Mouse (Mus musculus) layer of hippocampus, adult 9-10 months (tissue): ENCODE measurements around the gene Unc5a.

Experiments used
- DNase-seq: peaks from one replicate; pipeline ENCODE4 v3.0.0; 2022; ENCODE audit warnings: low spot score

Unc5a gene

DNA sequence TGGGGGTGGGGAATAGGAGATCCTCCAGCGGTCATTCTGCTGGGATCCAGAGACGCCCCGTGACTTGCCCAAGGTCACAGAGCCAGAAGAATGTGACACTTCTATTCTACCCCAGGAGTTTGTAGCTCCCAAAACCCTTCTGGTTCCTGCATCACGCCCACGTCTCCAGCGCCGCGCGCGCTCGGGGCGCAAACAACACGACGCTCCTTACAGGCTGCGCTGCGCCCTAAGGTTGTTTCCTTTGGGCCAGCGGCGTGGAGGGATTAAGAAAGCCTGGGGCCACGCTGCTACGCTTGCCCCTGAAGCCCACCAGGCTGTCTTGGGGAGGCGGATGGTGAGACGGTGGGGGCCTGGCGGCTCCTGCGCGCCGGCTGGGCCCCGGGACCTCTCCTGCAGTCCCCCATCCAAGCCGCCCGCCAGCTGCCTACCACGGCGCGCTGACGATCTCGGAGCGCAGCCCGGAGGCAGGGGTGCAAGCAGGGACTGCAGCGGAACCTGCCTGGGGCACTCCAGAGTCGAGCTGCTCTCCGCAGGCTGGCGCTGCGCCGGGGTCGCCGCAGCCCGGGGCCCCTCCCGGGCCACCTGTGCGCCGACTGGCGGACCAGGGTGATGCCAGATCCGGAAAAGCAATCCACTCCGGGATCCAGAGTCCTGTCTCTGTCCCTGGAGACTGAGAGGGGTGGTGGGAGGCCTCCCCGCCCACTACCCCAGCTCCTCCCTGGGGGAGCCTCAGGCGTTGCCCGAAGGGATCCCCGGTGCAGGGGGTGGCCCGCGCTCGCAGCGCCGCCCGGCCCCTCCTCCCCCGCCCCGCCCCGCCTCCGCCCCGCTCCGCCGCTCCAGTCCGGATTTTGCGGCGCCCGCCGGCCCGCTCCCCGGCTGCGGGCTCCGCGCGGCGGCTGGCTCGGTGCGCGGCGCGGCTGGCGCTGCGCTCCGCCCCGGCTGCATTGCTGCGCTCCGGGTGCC is at the start of gene Unc5a:
Unc5a (plus strand) TSS at position 881 of the 963 bp plus-strand sequence.
- no peak for DNase-seq

DNA sequence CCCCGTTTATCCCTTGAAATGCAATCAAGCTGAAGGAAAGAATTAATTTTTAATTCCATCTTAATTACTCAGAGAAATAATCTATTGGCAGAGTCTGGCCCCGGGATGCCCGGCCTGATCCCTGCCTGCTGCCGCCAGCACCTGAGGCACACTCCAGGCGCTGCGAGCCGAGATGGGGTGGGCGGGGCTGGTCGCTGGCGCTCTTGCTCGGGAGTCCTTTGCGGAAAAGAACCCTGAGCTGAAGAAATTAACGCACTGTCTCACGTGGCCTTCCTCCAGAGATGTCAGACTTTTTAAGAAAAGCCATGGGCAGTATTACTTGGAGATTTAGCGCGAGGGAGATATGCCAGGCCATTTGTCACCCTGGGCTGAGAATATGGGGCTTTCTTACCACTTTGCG is 37.2 kb upstream of the Unc5a start:
- no peak for DNase-seq

DNA sequence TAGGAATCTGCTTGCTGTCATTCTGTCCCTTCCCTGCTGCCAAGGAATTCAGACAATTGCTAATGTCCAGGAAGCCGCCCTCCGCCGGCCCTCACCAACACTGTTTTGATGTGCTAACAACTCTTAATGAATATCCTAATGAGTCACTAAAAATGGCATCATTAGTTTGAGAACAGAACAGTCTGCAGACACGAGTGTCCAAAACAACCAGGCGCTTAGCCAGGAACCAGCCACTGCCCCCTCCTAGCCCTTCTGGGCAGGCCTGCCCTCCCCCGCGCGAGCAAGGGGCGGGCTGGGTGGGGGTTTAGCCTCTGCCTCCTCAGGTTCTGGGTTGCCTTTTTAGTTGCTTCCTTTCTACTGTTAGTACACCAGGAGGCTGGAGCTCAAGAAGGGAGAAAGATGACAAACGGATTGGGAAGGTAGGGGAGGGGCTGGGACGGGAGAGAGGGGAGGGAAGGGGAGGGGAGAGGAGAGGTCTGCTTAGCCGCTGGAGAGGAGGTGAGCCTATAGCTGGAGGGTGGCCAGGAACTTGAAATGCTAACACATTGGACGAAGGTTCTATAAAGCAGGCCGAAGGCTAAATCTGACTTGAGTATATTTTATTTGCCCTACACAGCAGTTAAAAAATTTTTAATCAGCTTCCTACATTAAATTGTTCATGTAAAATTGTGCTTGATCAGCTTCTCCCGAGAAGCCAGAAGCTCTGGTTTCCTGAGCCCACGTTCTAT is 36.2 kb upstream of the Unc5a start:
- no peak for DNase-seq

DNA sequence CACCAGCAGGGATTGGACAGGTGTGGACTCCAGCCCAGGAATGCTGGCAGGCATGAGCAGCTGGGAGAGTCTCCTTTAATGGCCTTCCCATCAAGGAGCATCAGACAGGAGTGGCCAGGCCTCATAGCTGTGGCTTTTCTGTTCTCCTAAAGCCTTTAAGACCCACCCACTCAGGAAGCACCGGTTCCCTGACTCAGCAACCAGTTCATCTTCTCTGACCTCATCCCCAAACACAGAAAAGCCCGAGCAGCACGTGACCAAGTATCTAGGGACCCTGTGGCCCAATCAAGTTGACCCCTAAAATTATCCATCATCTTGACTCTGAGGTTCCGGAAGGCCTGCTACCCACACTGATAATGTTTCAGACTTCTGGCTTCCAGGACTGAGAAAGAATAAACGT is 32.6 kb upstream of the Unc5a start:
- DNase-seq, result no peak

DNA sequence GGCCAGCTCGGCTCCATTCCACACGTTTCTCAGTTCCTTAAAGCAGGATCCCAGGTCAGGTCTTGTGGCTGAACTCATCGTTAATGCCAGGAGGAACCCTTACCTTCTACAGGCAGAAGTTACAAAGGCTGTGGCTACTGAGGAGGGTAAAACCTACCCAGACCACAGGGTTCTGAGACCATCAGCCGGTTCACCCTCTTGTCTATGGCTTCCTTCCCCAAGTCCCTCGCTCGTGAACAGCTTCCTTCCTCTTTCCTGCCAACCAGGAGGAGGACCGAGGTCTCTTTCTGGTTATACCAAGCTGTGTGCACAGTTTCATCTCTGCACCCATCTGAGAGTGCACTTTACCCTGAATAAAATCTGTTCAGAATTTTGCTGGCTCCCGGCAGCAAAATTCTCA is 30.3 kb upstream of the Unc5a start:
- no peak for DNase-seq

DNA sequence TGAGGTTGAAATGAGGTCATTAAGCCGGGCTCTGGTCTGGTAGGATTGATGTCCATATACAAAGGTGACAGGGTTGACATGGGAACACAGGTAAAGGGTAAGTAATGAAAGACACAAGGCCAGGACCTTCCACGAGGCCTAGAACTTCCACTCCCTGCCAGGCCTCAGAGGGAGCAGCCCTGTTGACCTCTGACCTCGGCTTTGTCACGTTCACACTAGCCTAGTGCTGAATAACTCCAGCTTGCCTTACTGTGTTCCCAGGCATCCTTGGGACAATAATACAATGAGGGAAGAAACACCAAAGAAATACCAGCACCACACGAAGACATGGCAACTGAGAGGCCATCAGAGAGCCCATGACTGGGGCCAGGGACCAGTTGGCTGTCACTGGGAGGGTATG is 29.5 kb upstream of the Unc5a start:
- DNase-seq, result no peak

DNA sequence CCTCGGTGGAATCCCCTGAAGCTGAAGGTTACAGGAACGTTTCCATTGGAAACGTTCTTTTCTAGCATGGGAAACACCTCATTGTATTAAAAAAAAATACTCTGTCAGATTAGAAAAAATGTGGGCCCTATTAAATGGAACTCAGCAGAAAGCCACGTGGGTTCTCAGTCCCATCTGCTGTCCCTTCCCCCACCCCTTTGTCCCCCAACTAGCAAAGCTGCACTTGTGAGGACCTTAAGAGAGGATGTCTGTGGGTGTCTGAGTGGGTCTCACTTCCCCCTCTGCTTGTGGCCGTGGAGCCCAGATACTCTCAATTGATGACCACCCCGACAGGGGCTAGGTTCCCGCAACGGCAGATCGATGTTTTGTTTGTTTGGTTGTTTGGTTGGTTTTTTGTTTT is 27.5 kb upstream of the Unc5a start:
- no peak for DNase-seq

DNA sequence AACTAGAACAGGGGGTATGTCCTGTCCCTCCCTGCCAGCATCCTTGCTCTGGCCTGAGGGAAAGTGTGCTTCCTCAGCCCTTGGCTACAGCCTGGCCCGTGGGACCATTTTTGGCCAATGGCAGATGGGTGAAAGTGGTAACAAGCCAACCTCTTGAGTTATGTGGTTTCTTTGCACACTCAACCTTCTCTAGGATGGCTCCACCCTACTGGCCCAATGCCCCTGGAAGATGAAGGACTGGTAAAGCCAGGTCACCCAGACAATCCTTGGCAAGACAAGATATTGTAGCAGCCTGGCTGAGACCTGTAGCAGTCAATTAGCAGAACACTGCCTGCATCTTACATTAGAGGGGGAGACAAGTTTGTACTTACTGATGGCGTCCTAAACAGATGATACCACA is 25.5 kb upstream of the Unc5a start:
- no peak for DNase-seq

DNA sequence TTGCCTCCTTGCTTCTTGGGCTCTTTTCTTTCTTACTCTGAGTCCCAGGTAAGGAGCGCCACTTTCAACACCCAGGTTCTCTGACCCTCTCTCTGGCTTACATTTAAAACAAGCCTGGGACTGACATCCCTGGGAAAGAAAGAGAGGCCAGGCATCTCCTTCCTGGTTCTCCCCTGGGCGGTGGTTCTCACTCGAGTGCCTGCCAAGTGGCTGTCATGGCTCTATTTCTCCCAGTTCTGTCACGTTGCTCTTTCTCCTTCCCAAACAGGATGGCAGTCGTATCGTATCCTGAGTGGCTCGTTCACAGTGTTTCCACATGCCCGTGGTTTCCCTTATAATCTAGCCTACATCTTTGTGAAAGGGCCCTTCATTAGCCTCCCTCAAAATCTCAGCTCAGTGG is 23.7 kb upstream of the Unc5a start:
- no peak for DNase-seq

DNA sequence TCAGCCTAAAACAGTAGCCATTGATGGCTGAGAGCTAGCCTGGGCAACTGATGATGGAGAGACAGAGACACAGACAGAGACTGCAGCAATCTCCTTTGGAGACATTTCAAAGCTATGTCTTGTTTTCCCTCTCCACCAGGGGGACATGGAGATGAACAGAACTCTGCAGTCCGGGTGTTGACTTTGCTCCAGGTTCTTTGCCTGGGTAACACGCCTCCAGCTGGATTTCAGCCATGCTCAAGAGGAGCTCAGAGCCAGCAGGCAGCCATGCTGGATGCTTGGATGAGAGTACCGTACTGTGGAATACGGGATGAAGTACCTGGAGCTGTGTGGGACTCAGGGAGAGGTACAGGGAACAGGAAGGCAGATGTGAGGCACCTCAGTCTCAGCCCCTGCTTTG is 22.6 kb upstream of the Unc5a start:
- no peak for DNase-seq

DNA sequence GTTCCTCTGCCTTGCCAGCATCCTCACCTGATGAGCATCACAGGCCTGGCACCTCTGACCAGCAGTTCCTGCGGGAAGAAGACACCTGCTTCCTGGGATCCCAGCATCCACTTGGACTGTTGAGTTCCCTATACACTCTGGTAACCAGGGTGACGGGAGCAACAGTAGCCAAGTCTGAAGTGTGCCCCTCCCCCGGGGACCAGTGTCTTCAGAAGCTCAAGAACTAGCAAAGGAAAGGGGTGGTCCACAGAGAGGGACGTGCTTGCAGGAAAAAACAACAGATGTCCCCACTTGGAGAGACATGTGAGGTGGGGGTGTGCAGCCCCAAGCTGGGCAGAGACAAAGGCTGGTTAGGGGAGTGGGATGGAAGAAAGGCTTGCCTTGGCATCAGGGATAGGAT is 19.1 kb upstream of the Unc5a start:
- no peak for DNase-seq

DNA sequence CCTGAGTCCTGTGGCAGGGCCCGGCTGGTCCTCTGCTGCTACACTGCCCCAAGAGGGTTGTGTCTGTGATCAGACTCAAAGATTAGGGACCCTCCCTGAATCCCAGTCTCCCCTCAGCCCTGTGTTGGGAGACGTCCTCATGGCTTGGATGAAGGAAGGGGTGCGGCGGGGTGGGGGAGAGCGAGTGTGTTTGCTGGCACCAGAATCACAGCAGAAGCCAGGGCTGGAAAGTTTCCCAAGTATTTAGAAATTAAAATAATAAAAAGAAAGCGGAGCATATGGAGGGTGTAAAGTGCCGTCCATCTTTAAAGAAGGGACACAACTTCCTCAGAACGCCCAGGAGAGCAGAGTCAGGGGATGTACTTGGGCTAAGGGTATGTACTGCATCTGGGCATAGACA is 14.3 kb upstream of the Unc5a start:
- no peak for DNase-seq

DNA sequence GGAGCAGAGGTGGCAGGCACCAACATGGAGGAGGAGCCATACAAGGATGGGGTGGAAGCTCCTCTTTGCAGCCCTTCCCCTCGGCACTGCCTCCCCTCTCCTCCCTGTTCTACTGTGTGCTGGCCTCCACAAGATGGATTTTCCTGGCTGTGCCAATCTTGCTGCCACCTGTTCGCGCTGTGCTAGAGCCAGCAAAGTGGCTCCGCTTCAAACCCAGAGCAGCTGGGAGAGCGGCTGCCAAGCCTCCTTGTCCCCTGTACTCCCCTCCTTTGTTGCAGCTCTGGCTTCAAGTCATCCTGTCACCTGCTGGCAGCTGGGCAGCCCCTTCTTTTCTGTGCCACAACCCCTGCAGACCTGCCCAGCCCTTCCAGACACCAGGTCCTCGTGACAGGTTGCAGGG is 13.0 kb upstream of the Unc5a start:
- no peak for DNase-seq

DNA sequence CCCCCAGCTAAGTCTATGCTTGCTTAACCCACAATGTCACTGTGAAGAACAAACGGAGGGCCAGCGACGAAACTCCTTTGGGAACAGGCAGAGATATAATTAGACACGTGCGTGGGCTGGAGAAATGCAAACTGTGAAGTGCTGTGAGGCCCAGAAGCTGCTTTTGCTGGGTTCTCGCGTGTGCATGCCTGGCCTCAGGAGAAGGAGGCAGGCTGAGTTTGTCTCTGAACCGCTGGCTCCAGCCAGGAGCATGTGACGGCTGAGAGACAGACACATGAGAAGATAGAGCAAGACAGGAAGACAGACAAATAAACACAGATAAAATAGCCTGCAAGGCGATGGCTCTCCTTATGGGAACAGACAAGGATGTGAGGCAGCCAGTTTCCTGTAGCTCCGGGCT is 11.3 kb upstream of the Unc5a start:
- no peak for DNase-seq

DNA sequence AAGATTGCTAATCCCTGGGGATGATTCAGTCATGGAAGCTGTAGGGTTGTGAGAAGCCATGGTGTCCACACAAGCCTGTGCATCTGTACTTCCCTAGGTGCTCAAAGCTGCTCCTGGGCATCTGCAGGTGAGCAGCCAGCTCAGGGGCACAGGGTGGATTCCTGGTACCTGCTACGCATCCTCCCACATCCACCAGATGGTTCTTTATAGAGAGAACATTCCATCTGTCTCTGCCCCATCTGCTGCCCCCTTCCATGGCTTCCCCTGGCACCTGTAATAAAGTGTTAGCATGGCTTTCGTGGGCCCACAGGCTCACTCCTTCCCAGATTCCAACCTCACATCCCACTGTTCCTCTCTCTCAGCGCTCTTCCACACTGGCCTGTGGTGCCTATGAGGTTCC is 10.7 kb upstream of the Unc5a start:
- DNase-seq, result no peak

DNA sequence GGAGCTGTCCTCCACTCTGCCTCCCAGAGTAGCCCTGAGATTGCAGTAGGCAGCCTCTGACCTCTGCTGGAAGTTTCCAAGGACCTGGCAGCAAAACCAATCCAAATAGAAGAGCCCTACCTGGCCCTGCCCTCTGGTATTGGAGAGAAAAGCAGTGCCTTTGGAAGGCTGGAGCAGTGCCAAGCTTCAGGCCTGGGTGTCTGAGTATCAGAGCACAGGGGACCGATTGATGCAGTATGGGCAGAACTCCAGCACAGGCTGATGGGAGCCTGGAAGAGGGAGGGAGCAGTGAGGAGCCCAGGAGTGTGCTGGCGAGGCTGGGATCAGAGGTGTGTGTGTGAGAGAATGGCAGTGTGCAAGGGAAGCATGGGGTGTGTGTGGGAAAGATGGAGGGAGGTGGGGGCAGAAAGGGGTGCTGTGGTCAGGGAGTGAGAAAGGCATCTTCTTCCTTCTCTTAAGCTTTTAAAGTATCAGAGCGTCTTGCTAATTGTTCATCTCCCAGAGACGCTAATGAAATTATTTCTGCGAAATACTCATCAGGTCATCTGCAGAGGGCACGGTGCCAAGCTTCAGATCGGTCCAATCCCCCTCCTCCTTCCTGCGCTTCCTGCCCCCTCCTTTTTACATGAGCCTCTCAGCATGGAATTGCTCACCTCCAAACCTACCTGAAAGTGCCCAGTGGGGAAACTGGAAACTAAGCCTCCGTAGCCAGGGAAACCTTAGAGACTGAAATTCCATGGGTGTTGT is 4.6 kb upstream of the Unc5a start:
- no peak for DNase-seq

DNA sequence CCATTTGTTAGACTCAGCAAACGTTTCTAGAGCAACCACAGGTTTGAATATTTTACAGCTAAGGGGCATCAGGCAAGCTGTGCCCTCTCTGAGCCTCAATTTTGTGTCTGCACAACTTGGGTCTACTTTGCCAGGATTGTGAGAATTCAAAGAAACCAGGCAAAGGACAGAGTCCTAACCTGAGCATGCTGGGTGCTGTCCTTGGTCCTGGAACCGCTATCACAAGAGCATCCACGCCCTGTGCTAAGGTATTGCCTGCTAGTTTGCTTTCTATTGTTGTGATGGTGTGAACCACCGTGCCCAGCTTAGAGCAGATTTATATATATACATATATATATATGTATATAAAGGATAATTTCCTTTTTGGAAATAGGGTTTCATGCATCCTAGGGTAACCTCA is 3.9 kb upstream of the Unc5a start:
- no peak for DNase-seq

DNA sequence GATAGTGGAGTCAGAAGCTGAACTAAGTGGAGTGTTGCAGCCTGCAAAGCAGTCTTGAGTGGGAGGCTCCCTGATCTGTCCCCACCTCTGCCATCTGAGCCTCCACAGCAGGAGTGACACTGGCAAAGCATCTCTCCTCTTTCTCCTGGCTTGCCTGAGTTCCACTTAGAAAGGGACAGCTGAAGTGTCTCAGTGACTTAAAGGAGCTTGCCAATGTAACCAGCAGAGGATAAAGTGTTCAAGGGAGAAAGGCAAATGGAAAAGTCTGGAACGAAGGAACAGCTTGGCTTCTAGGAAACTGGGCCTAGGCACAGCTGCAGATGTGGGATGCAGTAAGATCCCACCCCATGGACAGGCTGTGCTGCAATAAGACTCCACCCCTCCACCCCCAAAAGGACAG is 2.8 kb upstream of the Unc5a start:
- no peak for DNase-seq

DNA sequence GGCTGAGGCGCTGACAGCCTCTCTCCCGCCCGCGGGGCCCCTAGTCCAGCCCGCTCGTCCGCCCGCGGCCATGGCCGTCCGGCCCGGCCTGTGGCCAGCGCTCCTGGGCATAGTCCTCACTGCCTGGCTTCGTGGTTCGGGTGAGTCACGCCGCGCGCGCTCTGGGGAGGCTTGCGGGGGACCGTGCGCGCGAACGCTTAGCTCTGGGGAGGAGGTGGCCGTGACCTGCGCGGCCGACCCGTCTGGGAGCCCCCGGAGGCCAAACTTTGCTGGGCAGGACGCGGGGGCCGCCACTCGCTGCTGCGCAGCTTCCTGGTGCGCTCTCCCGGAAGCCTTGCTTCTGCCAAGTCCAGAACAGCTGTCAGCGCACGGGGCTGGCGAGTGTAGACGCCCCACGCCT is 381 bp downstream of the Unc5a start:
- DNase-seq, result no peak

DNA sequence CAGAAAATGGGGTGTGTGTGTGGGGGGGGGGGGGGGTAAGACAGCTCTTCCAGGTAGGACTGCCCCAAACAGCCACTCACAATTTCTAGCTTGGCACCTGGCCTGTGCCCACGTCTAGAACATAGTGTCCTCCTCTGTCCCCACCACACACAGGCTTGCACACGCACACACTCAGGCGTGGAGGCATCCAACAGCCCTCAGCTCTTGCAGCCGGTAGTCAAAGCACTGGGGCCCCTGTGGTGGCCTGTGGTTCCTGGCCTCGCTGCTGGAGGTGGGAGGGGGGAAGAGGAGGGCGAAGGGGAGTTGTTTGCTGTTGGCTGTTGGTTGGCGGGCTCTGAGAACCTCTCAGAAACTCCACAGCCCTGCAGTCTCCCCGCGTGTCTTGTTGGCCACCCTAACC is 920 bp downstream of the Unc5a start:
- DNase-seq, result no peak

DNA sequence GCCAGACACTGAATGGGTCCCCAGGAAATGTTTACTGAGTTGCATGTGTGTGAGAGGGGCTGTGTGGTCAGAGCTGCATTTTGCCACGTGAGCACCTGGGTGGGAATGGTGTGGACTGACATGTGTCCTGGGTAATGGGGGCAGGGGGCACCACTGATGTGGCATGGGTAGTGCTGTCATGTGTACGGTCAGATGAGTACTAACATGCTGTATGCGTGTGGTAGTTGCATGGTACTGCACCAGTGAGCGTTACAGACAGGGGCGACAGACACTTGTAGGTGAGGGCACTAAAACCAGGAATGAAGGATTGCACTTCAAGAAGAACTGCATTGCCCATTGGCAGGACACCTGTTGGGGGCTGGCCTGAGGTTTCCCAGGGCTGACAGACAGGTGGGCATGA is 2.0 kb downstream of the Unc5a start:
- DNase-seq, result no peak

DNA sequence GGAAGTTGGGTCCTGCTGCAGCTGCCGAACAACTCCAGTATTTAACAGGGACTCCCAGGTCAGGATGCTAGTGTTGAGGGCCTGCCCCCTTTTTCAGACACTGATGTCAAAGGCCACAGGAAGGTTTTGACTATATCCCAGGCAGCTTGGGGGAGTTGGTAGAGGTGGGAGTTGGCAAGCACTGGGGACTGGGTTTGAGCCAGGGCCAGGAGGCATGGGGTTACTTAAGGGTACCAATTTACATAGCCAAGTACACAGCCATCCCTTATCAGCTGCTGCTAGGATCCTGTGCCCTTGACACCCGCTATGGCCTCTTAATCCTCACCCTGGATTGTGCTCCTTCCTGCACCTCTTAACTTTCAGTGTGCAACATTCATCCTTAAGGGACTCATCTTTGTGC is 5.5 kb downstream of the Unc5a start:
- DNase-seq, result no peak
